Mouse (Mus musculus): ENCODE results near the gene Cd209d.
"Not testable (repeated sequence)": the region's sequence is repeated elsewhere in the genome, so short reads cannot be mapped to it uniquely, and the experiment has no call there.

Cd209d gene

DNA sequence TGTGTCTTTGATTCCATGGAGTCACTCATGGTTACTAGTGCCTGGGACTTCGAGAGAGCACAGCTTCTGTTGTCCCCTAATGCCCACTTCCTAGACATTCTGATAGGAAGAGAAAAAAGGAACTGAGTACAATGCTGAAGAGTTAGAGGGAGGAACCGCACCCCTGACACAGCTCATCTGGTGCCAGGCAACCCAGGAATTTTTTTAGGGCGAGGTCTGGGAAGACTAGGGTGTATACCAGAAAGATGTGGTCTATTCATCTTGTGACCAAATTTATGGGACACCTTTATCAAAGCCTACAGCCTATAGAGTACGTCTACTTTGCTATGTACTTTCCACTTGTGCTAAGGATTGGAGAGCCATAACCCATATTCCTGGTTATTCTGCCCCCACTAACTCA lies at the start of gene Cd209d:
Cd209d (minus strand) TSS at position 101 of the 400 bp plus-strand sequence.
- DNase-seq (ENCODE audit: low read depth, low spot score), result no peak

DNA sequence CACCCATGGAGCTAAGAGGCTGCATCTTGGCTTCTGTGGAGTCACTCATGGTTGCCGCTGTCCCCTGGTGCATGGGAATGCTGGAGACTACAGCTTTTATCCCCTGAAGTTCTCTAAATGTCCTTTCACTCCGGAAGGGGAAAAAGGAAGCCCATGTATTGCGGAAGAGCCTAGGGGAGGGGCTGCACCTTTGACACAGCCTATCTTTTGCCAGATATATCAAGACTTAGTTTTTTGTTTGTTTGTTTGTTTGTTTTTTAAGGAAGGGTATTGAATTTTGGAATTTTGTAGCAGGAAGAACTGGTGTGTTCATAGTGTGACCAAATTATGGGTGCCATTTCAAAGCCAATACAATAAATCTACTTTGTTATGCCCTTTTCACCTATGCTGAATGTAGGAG lies 48.4 kb upstream of the Cd209d start, which contains the start of gene Cd209b:
Cd209b (minus strand) TSS at position 101 of the 400 bp plus-strand sequence.
- DNase-seq (ENCODE audit: low read depth, low spot score), result no peak

DNA sequence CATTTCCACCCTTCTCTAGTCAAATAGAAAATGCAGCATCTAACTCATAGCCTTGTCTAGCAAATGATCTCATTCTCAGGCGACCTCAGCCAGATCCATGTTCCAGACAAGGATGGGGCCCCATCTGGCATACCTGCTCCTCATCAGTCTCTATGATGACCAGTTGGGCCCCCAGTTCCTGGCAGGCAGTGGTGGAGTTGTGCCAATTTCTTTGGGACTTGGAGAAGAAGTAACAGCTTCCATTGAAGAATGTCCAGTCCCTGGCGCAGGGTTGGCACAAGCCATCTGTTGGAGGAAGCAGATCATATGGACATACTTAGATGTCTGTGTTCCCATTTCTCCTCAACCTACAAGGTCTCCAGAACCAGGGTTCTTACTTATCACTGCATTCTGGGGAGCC lies 2.2 kb downstream of the Cd209d start:
- DNase-seq (ENCODE audit: low read depth, low spot score), result no peak

DNA sequence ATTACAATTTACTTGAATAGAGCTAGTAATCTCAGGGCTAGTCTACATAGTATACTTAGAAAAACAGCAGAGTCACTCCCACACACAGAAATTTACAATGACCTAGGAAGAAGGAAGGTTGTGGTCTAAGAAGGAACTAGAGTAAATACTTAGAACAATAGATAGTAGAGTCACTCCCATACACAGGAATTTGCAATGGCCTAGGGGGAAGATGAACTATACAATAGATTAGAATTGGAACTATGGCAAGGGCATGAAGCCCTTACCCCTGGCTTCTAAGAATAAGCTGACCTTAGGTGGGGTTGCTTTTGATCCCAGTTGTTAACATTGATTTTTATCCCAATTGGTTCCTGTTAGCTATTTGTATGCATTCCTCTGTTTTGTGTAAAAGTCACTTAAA lies 15.6 kb downstream of the Cd209d start:
- DNase-seq (ENCODE audit: low read depth, low spot score), result not testable (repeated sequence)

DNA sequence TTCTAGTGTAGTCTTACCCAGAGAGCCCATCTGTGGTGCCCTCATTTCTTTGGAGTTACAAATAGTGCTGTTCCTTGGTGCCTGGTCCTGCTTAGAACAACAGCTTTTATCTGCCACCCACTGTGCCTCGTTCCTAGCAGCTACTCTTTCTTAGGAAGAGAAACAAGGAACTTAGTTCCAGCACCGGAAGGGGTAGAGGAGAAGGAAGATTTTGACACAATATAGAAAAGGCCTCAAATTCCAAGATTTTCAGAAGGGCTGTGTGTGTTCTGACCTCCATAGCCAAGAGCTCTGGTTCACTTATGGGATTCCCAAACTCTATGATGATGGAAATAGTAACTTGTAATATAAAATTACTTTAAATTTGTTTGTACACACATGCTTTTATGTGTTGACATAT lies 24.1 kb downstream of the Cd209d start, which contains the start of gene Cd209e:
Cd209e (minus strand) TSS at position 101 of the 400 bp plus-strand sequence.
- DNase-seq (ENCODE audit: low read depth, low spot score), result no peak

Measured in CD4-positive, CD25-positive, alpha-beta regulatory T cell, adult 2 months (primary cell).